Mouse (Mus musculus) brain, embryonic 14.5 days (tissue): Measurements from ENCODE around the gene Ddi2.

ENCODE experiments used
- CTCF ChIP-seq: fragments of 200-500 bp; IDR thresholded peaks from 2 replicates; pipeline ENCODE4 v1.5.1; 2012; ENCODE audit warnings: inconsistent platforms, mild to moderate bottlenecking, moderate library complexity, borderline replicate concordance; ENCODE audit not compliant: insufficient read depth, insufficient read length; ENCODE audit errors: extremely low read depth
- POLR2A ChIP-seq: fragments of 200-500 bp; IDR thresholded peaks from 2 replicates; pipeline ENCODE4 v1.6.1; 2012; ENCODE audit warnings: mild to moderate bottlenecking, inconsistent platforms, borderline replicate concordance; ENCODE audit not compliant: poor library complexity, insufficient read depth, insufficient read length, severe bottlenecking; ENCODE audit errors: extremely low read depth

- TF ChIP-seq CTCF (no peak), POLR2A (no peak)
Measured at GRCm38 (mm10) chr4:141653044-141653443, 70.2 kb downstream of the Ddi2 start.
